Mouse (Mus musculus) MEL (cell line): ENCODE results near the gene Sin3b. TPM values are rescaled to one million over a fixed set of nuclear protein-coding genes. Genes with fewer than 3 reads are reported as not detected.

Source experiments
- DNase-seq: peaks from one replicate; pipeline ENCODE4 v3.0.0; 2011; ENCODE audit warnings: low read depth, low spot score
- H3K27ac ChIP-seq: 2 replicates; pipeline ENCODE4 v1.5.1; 2012; ENCODE audit warnings: low read depth, mild to moderate bottlenecking, control low read depth, low read length, moderate library complexity; ENCODE audit not compliant: control insufficient read depth
- H3K27me3 ChIP-seq, 2 experiments: fragments of 150-350 bp in 1 of 2; sonication (generic) in 1 of 2; 2 replicates each; pipeline ENCODE4 v1.6.1; 2012; ENCODE audit warnings: low read length in 2 of 2, mild to moderate bottlenecking in 2 of 2, improper control_type of control experiment in 1 of 2, moderate library complexity in 1 of 2; ENCODE audit not compliant: insufficient read depth in 2 of 2, control insufficient read depth in 1 of 2
- H3K36me3 ChIP-seq, 2 experiments: 2 replicates each; pipeline ENCODE4 v1.6.1; 2012 to 2014; ENCODE audit warnings: low read length in 2 of 2, improper control_type of control experiment in 1 of 2, inconsistent platforms in 1 of 2, mild to moderate bottlenecking in 1 of 2; ENCODE audit not compliant: insufficient read depth in 2 of 2, control insufficient read depth in 1 of 2
- H3K4me1 ChIP-seq, 2 experiments: fragments of 150-350 bp in 1 of 2; sonication (generic) in 1 of 2; 2 replicates each; pipeline ENCODE4 v1.6.1; 2012; ENCODE audit warnings: low read length in 2 of 2, improper control_type of control experiment in 1 of 2, mild to moderate bottlenecking in 1 of 2; ENCODE audit not compliant: insufficient read depth in 2 of 2, control insufficient read depth in 1 of 2
- H3K4me3 ChIP-seq, 2 experiments: fragments of 150-350 bp in 1 of 2; sonication (generic) in 1 of 2; 2 replicates each; pipeline ENCODE4 v1.5.1; 2012; ENCODE audit warnings: low read depth in 2 of 2, low read length in 2 of 2, mild to moderate bottlenecking in 2 of 2, moderate library complexity in 2 of 2, control low read depth in 1 of 2, improper control_type of control experiment in 1 of 2; ENCODE audit not compliant: control insufficient read depth in 1 of 2, insufficient read depth in 1 of 2
- H3K79me2 ChIP-seq: 2 replicates; pipeline ENCODE4 v1.6.1; 2012; ENCODE audit warnings: mild to moderate bottlenecking, low read length, moderate library complexity; ENCODE audit not compliant: control insufficient read depth, poor library complexity, insufficient read depth
- H3K9ac ChIP-seq: 2 replicates; pipeline ENCODE4 v1.6.1; 2012; ENCODE audit warnings: low read depth, mild to moderate bottlenecking, control low read depth, low read length, moderate library complexity; ENCODE audit not compliant: control insufficient read depth, poor library complexity, severe bottlenecking
- H3K9me3 ChIP-seq: fragments of 150-350 bp; sonication (generic); replicated peaks from 2 replicates; pipeline ENCODE4 v1.6.1; 2012; ENCODE audit warnings: mild to moderate bottlenecking, low read length, improper control_type of control experiment, moderate library complexity; ENCODE audit not compliant: insufficient read depth
- E2F4 ChIP-seq: IDR thresholded peaks from 2 replicates; pipeline ENCODE4 v1.6.1; 2011; ENCODE audit warnings: low read depth, low read length, improper control_type of control experiment, borderline replicate concordance
- GABPA ChIP-seq: IDR thresholded peaks from 2 replicates; pipeline ENCODE4 v1.6.1; 2012; ENCODE audit warnings: low read depth, mild to moderate bottlenecking, inconsistent platforms, low read length, improper control_type of control experiment, moderate library complexity
- JUND ChIP-seq: IDR thresholded peaks from 2 replicates; pipeline ENCODE4 v1.6.1; 2011; ENCODE audit warnings: low read depth, mild to moderate bottlenecking, improper control_type of control experiment, low read length
- KAT2A ChIP-seq: conservative IDR thresholded peaks from 2 replicates; pipeline ENCODE4 v1.6.1; 2012; ENCODE audit warnings: low read depth, low read length, improper control_type of control experiment, inconsistent platforms
- MAFK ChIP-seq: IDR thresholded peaks from 2 replicates; pipeline ENCODE4 v1.6.1; 2011; ENCODE audit warnings: low read depth, mild to moderate bottlenecking, low read length, improper control_type of control experiment, borderline replicate concordance
- MAX ChIP-seq: IDR thresholded peaks from 2 replicates; pipeline ENCODE4 v1.6.1; 2011; ENCODE audit warnings: low read length, improper control_type of control experiment
- MEF2A ChIP-seq: IDR thresholded peaks from 2 replicates; pipeline ENCODE4 v1.6.1; 2014; ENCODE audit warnings: low read depth, mild to moderate bottlenecking, inconsistent platforms, low read length, improper control_type of control experiment; ENCODE audit not compliant: poor library complexity, insufficient replicate concordance, severe bottlenecking; ENCODE audit errors: extremely low read depth
- MYB ChIP-seq: IDR thresholded peaks from 2 replicates; pipeline ENCODE4 v1.6.1; 2011; ENCODE audit warnings: mild to moderate bottlenecking, low read depth, low read length, improper control_type of control experiment
- NELFE ChIP-seq: IDR thresholded peaks from 2 replicates; pipeline ENCODE4 v1.6.1; 2011; ENCODE audit warnings: low read depth, low read length, improper control_type of control experiment
- NRF1 ChIP-seq: IDR thresholded peaks from 2 replicates; pipeline ENCODE4 v1.6.1; 2014; ENCODE audit warnings: low read depth, mild to moderate bottlenecking, inconsistent platforms, low read length, improper control_type of control experiment, moderate library complexity; ENCODE audit not compliant: poor library complexity, insufficient read depth, severe bottlenecking
- POLR2A ChIP-seq, 2 experiments: IDR thresholded peaks; 2 replicates each; pipeline ENCODE4 v1.6.1; 2011 to 2012; ENCODE audit warnings: low read length in 2 of 2, mild to moderate bottlenecking in 2 of 2, control low read depth in 1 of 2, improper control_type of control experiment in 1 of 2, low read depth in 1 of 2, moderate library complexity in 1 of 2; ENCODE audit not compliant: control insufficient read depth in 1 of 2, insufficient read depth in 1 of 2, poor library complexity in 1 of 2
- POLR2AphosphoS2 ChIP-seq: IDR thresholded peaks from 2 replicates; pipeline ENCODE4 v1.6.1; 2011; ENCODE audit warnings: low read length, improper control_type of control experiment
- POLR2AphosphoS5 ChIP-seq: IDR thresholded peaks from 2 replicates; pipeline ENCODE4 v1.6.1; 2012; ENCODE audit warnings: low read depth, borderline replicate concordance, mild to moderate bottlenecking, inconsistent platforms, low read length, moderate library complexity, mixed read lengths
- RAD21 ChIP-seq: IDR thresholded peaks from 2 replicates; pipeline ENCODE4 v1.6.1; 2011; ENCODE audit warnings: mild to moderate bottlenecking, low read depth, low read length, improper control_type of control experiment
- SMC3 ChIP-seq: IDR thresholded peaks from 2 replicates; pipeline ENCODE4 v1.6.1; 2011; ENCODE audit warnings: low read depth, low read length, improper control_type of control experiment
- TAL1 ChIP-seq: IDR thresholded peaks from 2 replicates; pipeline ENCODE4 v1.6.1; 2012; ENCODE audit warnings: mild to moderate bottlenecking, inconsistent platforms, low read length, moderate library complexity, mixed read lengths
- TCF12 ChIP-seq: IDR thresholded peaks from 2 replicates; pipeline ENCODE4 v1.6.1; 2014; ENCODE audit warnings: low read depth, mild to moderate bottlenecking, inconsistent platforms, low read length, improper control_type of control experiment, moderate library complexity
- USF1 ChIP-seq: IDR thresholded peaks from 2 replicates; pipeline ENCODE4 v1.6.1; 2014; ENCODE audit warnings: low read depth, mild to moderate bottlenecking, inconsistent platforms, low read length, improper control_type of control experiment, moderate library complexity
- USF2 ChIP-seq, 2 experiments: IDR thresholded peaks; 2 replicates each; pipeline ENCODE4 v1.6.1; 2011 to 2012; ENCODE audit warnings: improper control_type of control experiment in 2 of 2, low read length in 2 of 2, borderline replicate concordance in 1 of 2, inconsistent platforms in 1 of 2, low read depth in 1 of 2, mild to moderate bottlenecking in 1 of 2; ENCODE audit not compliant: insufficient read depth in 1 of 2
- ZKSCAN1 ChIP-seq: IDR thresholded peaks from 2 replicates; pipeline ENCODE4 v1.6.1; 2012; ENCODE audit warnings: low read depth, mild to moderate bottlenecking, inconsistent platforms, low read length, improper control_type of control experiment, moderate library complexity
- ZNF384 ChIP-seq: IDR thresholded peaks from 2 replicates; pipeline ENCODE4 v1.6.1; 2012; ENCODE audit warnings: low read depth, mild to moderate bottlenecking, inconsistent platforms, low read length, improper control_type of control experiment
- polyA plus RNA-seq, 2 experiments: library from polyadenylated mRNA; stranded (reverse) in 1 of 2; unstranded in 1 of 2; fragments of >175 nt in 1 of 2; fragments of >200 nt in 1 of 2; gene quantifications; 2 replicates each; pipeline versions ENCODE4 v1.2.1 to v1.2.4; 2012; ENCODE audit warnings: low replicate concordance in 2 of 2, low read depth in 1 of 2; ENCODE audit not compliant: insufficient read length in 2 of 2, insufficient read depth in 1 of 2, missing spikeins in 1 of 2
- total RNA-seq: library from RNA; depleted of rRNA; stranded (reverse); fragments of 300-350 nt; gene quantifications from 2 replicates; pipeline ENCODE4 v1.2.3, GENCODE M21; 2012

The Sin3b gene
- total and polyA plus RNA-seq, 3 experiments: 115 to 139 TPM; not detected in 1

DNA sequence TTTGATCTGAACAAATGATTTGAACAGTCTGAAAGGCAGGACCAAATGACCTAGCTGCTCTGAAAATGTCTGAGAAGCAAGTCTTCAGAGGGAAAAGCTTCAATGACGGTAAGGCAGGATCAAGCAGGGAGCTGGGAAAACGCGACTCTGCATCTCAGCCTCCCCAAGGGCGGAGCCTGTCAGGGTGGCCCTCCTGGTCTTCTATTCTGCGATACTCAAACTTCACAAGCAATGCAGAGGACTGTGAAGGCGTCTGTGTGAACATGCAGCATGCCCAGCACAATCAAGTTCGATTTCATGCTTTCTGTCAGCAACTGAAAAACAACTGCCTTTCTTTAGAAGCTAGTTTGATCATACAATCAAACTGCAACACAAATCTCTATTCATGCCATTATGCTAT, 43.7 kb downstream of the Sin3b start:
- no peaks in the 10 kb centered on the region for H3K9me3 ChIP-seq
- no peak overlapping the region for H3K4me3 ChIP-seq
- no peak overlapping the region for H3K9ac ChIP-seq
- no peak overlapping the region for H3K27ac ChIP-seq
- H3K4me1 ChIP-seq: no peaks in the 10 kb centered on the region
- H3K36me3 ChIP-seq: no peaks in the 10 kb centered on the region
- no peaks in the 10 kb centered on the region for H3K79me2 ChIP-seq
- no peaks in the 10 kb centered on the region for H3K27me3 ChIP-seq
- DNase-seq: no peak
- TF ChIP-seq MYB (no peak), KAT2A (no peak), MAFK (no peak), SMC3 (no peak), TAL1 (no peak), GABPA (no peak), NRF1 (no peak), ZNF384 (no peak), POLR2AphosphoS2 (no peak), ZKSCAN1 (no peak), MAX (no peak)

DNA sequence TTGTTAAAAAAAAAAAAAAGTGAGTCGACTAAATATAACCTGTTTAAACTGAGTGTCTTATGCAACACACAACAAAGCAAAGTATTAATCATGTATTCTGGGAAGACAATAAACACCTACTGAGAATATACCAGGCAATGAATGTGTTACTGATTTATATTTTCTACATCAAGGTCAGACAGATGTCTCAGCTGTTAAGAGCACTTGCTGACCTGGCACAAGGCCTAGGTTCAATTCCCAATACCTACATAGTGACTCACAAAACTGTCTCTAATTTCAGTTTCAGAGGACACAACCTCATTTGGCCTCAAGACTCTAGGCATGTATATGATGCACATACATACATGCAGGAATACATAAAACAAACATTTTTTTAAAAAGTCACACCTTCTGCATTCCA, 54.7 kb downstream of the Sin3b start:
- no peaks in the 10 kb centered on the region for H3K9me3 ChIP-seq
- H3K4me3 ChIP-seq: no peak overlapping the region
- TF ChIP-seq USF1: no peak
- TF ChIP-seq RAD21: no peak
- TF ChIP-seq MEF2A: no peak
- no peak for TF ChIP-seq POLR2AphosphoS5
- TF ChIP-seq E2F4: no peak
- no peak for TF ChIP-seq NELFE
- TF ChIP-seq TCF12: no peak
- TF ChIP-seq USF2 (IDR thresholded peaks at IDR 0.05; ENCODE audit: borderline replicate concordance in 1 of 2, insufficient read depth in 1 of 2, low read depth in 1 of 2, low read length in 2 of 2): no peak
- no peak for TF ChIP-seq POLR2A (IDR thresholded peaks at IDR 0.05; ENCODE audit: control insufficient read depth in 1 of 2, insufficient read depth in 1 of 2, low read depth in 1 of 2, low read length in 2 of 2, poor library complexity in 1 of 2)
- no peak for TF ChIP-seq JUND
- TF ChIP-seq, all 39 proteins: peak for 0
- Histone ChIP-seq H3K27ac (no peak overlapping the region), H3K9ac (no peak overlapping the region), H3K36me3 (no peaks in the 10 kb centered on the region), H3K27me3 (no peaks in the 10 kb centered on the region), H3K4me1 (no peaks in the 10 kb centered on the region), H3K79me2 (no peaks in the 10 kb centered on the region)
- DNase-seq: no peak
